10 mouse cellular contexts compared by ENCODE assay signal in the genomic region with DNA sequence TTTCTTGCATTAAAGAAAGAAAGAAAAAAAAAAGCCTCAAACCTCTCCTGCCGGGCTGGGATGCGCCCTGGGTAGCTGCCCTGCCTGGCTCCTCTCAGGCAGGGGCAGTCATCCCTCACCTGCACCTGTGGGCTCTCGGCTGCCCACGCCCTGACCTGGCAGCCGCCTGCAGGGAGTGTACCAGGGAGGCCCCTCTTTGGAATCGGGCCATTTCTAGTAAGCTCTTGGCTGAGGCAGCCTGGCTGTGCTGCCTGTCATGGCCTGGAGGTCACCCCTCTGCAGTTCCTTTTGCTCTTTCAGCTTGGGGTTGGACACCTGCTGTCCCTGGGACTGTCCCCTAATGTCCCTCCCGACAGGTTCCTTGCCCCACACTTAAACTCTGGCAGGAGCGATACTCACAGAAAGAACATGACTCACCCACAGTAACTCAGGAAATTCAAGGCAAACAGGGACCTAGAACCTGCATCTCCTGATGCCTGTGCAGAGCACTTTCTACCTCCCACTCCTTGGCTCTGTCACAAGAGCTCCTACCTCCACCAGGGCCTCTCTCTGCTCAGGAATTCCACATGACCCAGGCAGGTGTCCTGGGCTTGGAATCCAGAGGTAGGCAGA. TPM values are rescaled to one million over a fixed set of nuclear protein-coding genes. Genes with fewer than 3 reads are reported as not detected.
A peak's percentile ranks its signal among the peaks of the same experiment; 100 is the strongest.
DNase-seq lines count a peak whose midpoint lies in the region; ATAC-seq lines count a peak whose summit lies in the region.
"Had no signal": no experiment of that assay in that cellular context is flagged by ENCODE, and none has a peak within 500 bp of the region (broad histone marks: within the 10 kb centered on the region; RNA-seq: fewer than 3 reads in every experiment).

No protein-coding gene starts in this region.

- H3K4me3 ChIP-seq in embryonic facial prominence, embryonic 13.5 days: no peak overlapping the region
- H3K4me3 ChIP-seq in embryonic facial prominence, embryonic 10.5 days: no peak overlapping the region
- H3K4me3 ChIP-seq in kidney, embryonic 16.5 days (ENCODE audit: low read length): no peak overlapping the region
- H3K4me3 ChIP-seq in stomach, embryonic 16.5 days (replicated peaks; ENCODE audit: low read length): no peak overlapping the region
- H3K4me3 ChIP-seq: heart, embryonic 12.5 days had no signal

- 49% methylated on average over 8 of the region's 8 CpGs for WGBS in embryonic facial prominence, embryonic 13.5 days
- WGBS in embryonic facial prominence, embryonic 10.5 days: 45% methylated on average over 8 of the region's 8 CpGs
- 40% methylated on average over 8 of the region's 8 CpGs for WGBS in kidney, embryonic 16.5 days
- WGBS in stomach, embryonic 16.5 days: 39% methylated on average over 8 of the region's 8 CpGs

- DNase-seq in embryonic facial prominence, embryonic 10.5 days (ENCODE audit: low spot score): no peak
- DNase-seq in ovary, adult 18-20 months (ENCODE audit: low spot score): peak; percentile 31
- DNase-seq in ovary, postnatal 14 days (ENCODE audit: low spot score): no peak
- DNase-seq: right cerebral cortex, adult 18-20 months had no signal

- H3K36me3 ChIP-seq in embryonic facial prominence, embryonic 13.5 days: peaks cover 3% of the 10 kb centered on the region; the same call in 1 of the 2 replicates
- H3K36me3 ChIP-seq in embryonic facial prominence, embryonic 10.5 days (replicated peaks): peaks cover 3% of the 10 kb centered on the region; the same call in 1 of the 2 replicates
- no peaks in the 10 kb centered on the region for H3K36me3 ChIP-seq in kidney, embryonic 16.5 days (ENCODE audit: insufficient read depth, low read length)
- H3K36me3 ChIP-seq in stomach, embryonic 16.5 days (ENCODE audit: control insufficient read depth, insufficient read depth, low read length): no peaks in the 10 kb centered on the region

- H3K27me3 ChIP-seq in embryonic facial prominence, embryonic 13.5 days: peaks cover 5% of the 10 kb centered on the region; the same call in 1 of the 2 replicates
- H3K27me3 ChIP-seq in embryonic facial prominence, embryonic 10.5 days (replicated peaks; ENCODE audit: low read depth, poor library complexity, severe bottlenecking): peaks cover 31% of the 10 kb centered on the region
- H3K27me3 ChIP-seq in kidney, embryonic 16.5 days (ENCODE audit: insufficient read depth, low read length): no peaks in the 10 kb centered on the region
- H3K27me3 ChIP-seq in stomach, embryonic 16.5 days (ENCODE audit: control insufficient read depth, insufficient read depth, low read length): no peaks in the 10 kb centered on the region

- peaks cover 33% of the 10 kb centered on the region for H3K4me1 ChIP-seq in embryonic facial prominence, embryonic 13.5 days
- peaks cover 26% of the 10 kb centered on the region for H3K4me1 ChIP-seq in embryonic facial prominence, embryonic 10.5 days
- H3K4me1 ChIP-seq in kidney, embryonic 16.5 days (ENCODE audit: insufficient read depth, low read length): peaks cover 41% of the 10 kb centered on the region
- peaks cover 39% of the 10 kb centered on the region for H3K4me1 ChIP-seq in stomach, embryonic 16.5 days (ENCODE audit: control insufficient read depth, insufficient read depth, low read length)

- H3K4me2 ChIP-seq in embryonic facial prominence, embryonic 13.5 days: no peak overlapping the region
- H3K4me2 ChIP-seq in kidney, embryonic 16.5 days (replicated peaks; ENCODE audit: low read depth, low read length): no peak overlapping the region
- no peak overlapping the region; the same call in 1 of the 2 replicates for H3K4me2 ChIP-seq in stomach, embryonic 16.5 days (ENCODE audit: low read depth, low read length)
- H3K4me2 ChIP-seq: heart, embryonic 12.5 days had no signal

- H3K9ac ChIP-seq in embryonic facial prominence, embryonic 13.5 days: 0 out of 2 replicates have a peak overlapping the region, but pooled peaks have one; percentile 6
- H3K9ac ChIP-seq in kidney, embryonic 16.5 days (replicated peaks; ENCODE audit: low read length): no peak overlapping the region
- peak overlapping the region; percentile 18; the same call in 1 of the 2 replicates for H3K9ac ChIP-seq in stomach, embryonic 16.5 days (ENCODE audit: low read length)
- H3K9ac ChIP-seq: heart, embryonic 12.5 days had no signal

- ATAC-seq in embryonic facial prominence, embryonic 13.5 days (ENCODE audit: insufficient number of reproducible peaks, insufficient read depth, low FRiP score, low TSS enrichment, low read depth): no peak
- ATAC-seq in kidney, embryonic 16.5 days (ENCODE audit: low FRiP score, low TSS enrichment): no peak
- peak; percentile 69; the same call in 1 of the 2 replicates for ATAC-seq in stomach, embryonic 16.5 days (ENCODE audit: insufficient read depth, low FRiP score)
- ATAC-seq in monocyte, adult 5-6 weeks (replicated peaks; ENCODE audit: insufficient number of reproducible peaks, low FRiP score, low TSS enrichment, poor library complexity, severe bottlenecking): no peak
- ATAC-seq in granulocyte monocyte progenitor cell, adult 5-6 weeks (replicated peaks; ENCODE audit: poor library complexity, severe bottlenecking): no peak

- H3K9me3 ChIP-seq in embryonic facial prominence, embryonic 13.5 days: 0 out of 2 replicates have a peak, but pooled peaks cover 5% of the 10 kb centered on the region
- H3K9me3 ChIP-seq in embryonic facial prominence, embryonic 10.5 days: peaks cover 10% of the 10 kb centered on the region
- H3K9me3 ChIP-seq in kidney, embryonic 16.5 days (ENCODE audit: low read length): peaks cover 9% of the 10 kb centered on the region; the same call in 1 of the 2 replicates
- H3K9me3 ChIP-seq in stomach, embryonic 16.5 days (replicated peaks; ENCODE audit: control insufficient read depth, low read length): peaks cover 11% of the 10 kb centered on the region

- no peak overlapping the region for H3K27ac ChIP-seq in embryonic facial prominence, embryonic 13.5 days
- H3K27ac ChIP-seq in embryonic facial prominence, embryonic 10.5 days (replicated peaks): no peak overlapping the region
- peak overlapping the region; percentile 86 for H3K27ac ChIP-seq in kidney, embryonic 16.5 days (ENCODE audit: low read length)
- peak overlapping the region; percentile 81 for H3K27ac ChIP-seq in stomach, embryonic 16.5 days (ENCODE audit: low read length)

RNA-seq across cellular contexts. Expression of gene Rab44, which starts 52.1 kb away (rescaled TPM):
- polyA plus RNA-seq in embryonic facial prominence, embryonic 13.5 days (2015; fragmentation: Nextera tagmentation; extraction: Ambion mirVana): 0.55 and 0.56 TPM in 2 replicates
- polyA plus RNA-seq in embryonic facial prominence, embryonic 10.5 days (2016; fragmentation: Nextera tagmentation; extraction: Ambion mirVana): 0.09 and 0.21 TPM in 2 replicates
- polyA plus RNA-seq in kidney, embryonic 16.5 days (2015; fragmentation: Nextera tagmentation; extraction: Ambion mirVana): 0.12 and 0.26 TPM in 2 replicates
- polyA plus RNA-seq in stomach, embryonic 16.5 days (2015; fragmentation: Nextera tagmentation; extraction: Ambion mirVana): 4.0 and 4.1 TPM in 2 replicates
- 19.9 to 98.4 TPM (median 83.3 TPM) in 3 replicates for total RNA-seq in monocyte, adult 5-6 weeks (2017)
- 318 and 350 TPM in 2 replicates for total RNA-seq in granulocyte monocyte progenitor cell, adult 5-6 weeks (2014; fragmentation: Nextera tagmentation)
- total RNA-seq in granulocyte monocyte progenitor cell, adult 5-6 weeks (2017): 315 and 369 TPM in 2 replicates

Comparison
In these comparisons a context has a peak if more than half of its experiments do, and no peak if none do; other contexts are left out.
1. H3K27ac ChIP-seq: peak in kidney, embryonic 16.5 days (single experiment) and stomach, embryonic 16.5 days (single experiment); none in embryonic facial prominence, embryonic 13.5 days (single experiment) and embryonic facial prominence, embryonic 10.5 days (single experiment).